Mouse (Mus musculus) gastrocnemius, postnatal 14 days (tissue): ENCODE measurements around the gene Zfp111. TPM values are rescaled to one million over a fixed set of nuclear protein-coding genes. Genes with fewer than 3 reads are reported as not detected.

ENCODE experiments used
- DNase-seq: peaks from one replicate; pipeline ENCODE4 v3.0.0; 2021; ENCODE audit warnings: mixed read lengths
- intact Hi-C: fragments of 180-260 bp; cut with DNase I; formaldehyde crosslinking; loops from one replicate; pipeline ENCODE4 v1.15.1; 2025; ENCODE audit warnings: low total_unique reads
- long read RNA-seq, 2 experiments: library from polyadenylated mRNA; stranded (forward); transcript quantifications; one replicate each; pipeline ENCODE4 v2.0.0; 2021
- total RNA-seq, 2 experiments: library from RNA; stranded (reverse); gene quantifications; 2 replicates each; pipeline ENCODE4 v1.2.3; 2021

The Zfp111 gene
- total RNA-seq = 1 to 10 TPM; 3.6 to 4.7 TPM
- long read RNA-seq, experiment 1, full-length matches to known transcripts = 4 of 5 reads
- long read RNA-seq, experiment 1, partial matches to known transcripts = 0 of 5 reads
- long read RNA-seq, experiment 1, other reads (novel, unspliced or antisense) = 1 of 5 reads
- long read RNA-seq, experiment 2, full-length matches to known transcripts = 1 of 1 reads
- long read RNA-seq, experiment 2, partial matches to known transcripts = 0 of 1 reads
- long read RNA-seq, experiment 2, other reads (novel, unspliced or antisense) = 0 of 1 reads

DNA sequence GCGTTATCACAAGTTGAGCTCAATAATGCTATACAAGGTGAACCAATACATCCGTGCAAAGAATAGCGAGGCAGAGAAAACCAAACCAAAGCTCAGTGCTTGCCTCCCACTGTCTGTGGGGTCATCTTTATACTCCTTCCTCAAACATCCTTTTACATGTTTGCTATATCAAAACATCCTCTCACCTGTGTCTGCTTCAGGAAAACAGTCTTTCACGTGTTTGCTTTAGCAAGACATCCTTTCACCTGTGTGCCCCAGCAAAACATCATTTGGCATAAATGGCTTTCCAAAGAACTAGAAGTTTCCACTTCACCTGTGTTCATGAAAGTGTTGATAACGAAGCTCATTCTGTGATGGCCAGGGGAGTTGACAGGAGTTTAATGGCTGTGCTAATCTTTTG, at the start of gene Zfp111:
Zfp111 (minus strand) TSS at position 101 of the 400 bp plus-strand sequence.
- no peak for DNase-seq
- intact Hi-C loops = no loop called here

DNA sequence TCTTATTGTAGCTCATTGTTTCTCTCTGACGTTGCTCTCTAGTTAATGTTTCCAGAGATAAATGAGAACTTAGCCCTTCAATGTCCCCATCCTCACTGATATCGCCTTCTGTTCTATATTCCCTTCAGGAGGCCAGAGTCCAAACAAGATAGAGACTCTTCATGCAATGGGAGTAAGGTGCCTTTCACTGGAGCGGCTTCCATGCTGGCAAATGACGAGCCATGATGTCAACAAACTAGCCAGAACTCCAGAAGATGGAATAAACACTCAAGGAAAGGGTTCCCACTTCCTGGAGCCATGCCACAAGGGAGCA, 48.7 kb upstream of the Zfp111 start:
- no peak for DNase-seq
- intact Hi-C loops = loop anchor here (10.0 kb wide), 1 partner anchor 125 kb away; the partner anchor contains the start of gene Zfp235

DNA sequence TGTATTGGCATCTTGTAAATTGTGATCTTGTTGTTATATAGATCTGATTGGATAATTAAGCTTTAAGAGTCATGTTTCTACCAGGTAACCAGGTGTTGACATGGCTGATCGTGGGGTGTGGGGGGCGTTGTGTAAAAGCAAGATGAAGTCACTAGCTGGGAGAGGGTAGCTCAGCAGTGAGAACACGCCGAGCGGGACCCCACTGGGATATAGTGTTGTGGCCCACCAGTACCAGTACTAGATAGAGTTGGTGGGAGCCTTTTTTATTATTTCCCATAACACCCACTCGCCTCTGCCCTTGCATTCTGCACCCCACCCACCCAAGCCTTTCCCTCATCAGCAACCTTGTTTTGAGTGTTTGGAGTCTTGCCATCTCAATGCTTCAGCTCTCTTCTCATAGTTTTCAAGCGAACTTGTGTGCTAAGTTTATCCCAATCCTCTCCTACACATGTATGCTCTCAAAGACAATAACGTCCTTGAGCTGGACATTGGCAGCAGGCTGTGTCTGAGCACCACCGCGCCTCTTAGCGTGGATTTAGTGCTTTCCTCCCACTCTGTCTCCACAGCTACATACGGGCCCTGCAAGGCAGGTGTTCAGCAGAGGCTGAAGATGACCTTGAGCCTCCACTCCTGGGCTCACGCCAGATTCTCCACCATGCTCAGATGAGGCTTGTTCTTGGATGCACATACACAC, 48.2 kb upstream of the Zfp111 start:
- intact Hi-C loops = loop anchor here (10.0 kb wide), 1 partner anchor 125 kb away; the partner anchor contains the start of gene Zfp235
- DNase-seq = no peak

DNA sequence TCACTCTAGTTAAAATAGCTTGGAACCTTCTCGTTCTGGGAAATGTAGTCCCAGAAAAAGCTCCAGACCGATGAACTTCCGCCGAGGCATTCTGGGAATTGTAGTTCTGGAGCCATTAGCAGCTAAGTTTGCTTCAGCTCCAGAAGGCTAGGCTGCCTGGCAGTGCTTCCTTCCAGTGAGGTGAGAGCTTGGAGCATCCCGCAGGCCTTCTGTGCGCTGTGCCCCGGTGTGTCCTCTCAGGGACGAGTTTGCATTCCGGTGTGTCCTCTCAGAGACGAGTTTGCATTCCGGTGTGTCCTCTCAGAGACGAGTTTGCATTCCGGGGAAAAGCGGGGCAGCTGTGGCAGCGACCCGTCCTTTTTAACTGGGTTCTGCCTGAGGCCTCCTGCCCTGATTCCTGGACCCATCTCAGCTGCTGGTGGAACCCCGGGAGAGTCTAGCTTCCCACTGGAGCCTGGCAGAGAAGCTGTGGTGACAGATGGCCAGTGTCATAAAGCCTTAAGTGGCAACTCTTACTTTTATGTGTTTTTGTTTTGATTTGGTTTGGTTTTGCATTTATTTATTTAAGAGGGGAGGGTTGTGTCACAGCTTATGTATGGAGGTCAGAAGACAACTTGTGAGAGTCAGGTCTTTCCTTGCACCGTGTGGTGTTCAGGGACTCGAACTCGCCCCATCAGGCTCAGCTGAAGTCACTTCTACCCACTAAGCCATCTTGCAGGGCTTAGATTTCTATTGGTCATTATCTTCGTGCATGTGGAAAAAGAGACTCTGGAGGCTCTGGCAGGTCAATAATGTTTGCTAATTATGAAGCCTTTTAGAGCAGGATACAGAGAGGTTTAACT, 43.6 kb upstream of the Zfp111 start, which contains the start of gene Zfp108:
Zfp108 (plus strand) TSS at position 162 of the 842 bp plus-strand sequence.
- peak; percentile 75 for DNase-seq
- intact Hi-C loops = loop anchor here (10.0 kb wide), 1 partner anchor 120 kb away; the partner anchor contains the start of gene Zfp235

DNA sequence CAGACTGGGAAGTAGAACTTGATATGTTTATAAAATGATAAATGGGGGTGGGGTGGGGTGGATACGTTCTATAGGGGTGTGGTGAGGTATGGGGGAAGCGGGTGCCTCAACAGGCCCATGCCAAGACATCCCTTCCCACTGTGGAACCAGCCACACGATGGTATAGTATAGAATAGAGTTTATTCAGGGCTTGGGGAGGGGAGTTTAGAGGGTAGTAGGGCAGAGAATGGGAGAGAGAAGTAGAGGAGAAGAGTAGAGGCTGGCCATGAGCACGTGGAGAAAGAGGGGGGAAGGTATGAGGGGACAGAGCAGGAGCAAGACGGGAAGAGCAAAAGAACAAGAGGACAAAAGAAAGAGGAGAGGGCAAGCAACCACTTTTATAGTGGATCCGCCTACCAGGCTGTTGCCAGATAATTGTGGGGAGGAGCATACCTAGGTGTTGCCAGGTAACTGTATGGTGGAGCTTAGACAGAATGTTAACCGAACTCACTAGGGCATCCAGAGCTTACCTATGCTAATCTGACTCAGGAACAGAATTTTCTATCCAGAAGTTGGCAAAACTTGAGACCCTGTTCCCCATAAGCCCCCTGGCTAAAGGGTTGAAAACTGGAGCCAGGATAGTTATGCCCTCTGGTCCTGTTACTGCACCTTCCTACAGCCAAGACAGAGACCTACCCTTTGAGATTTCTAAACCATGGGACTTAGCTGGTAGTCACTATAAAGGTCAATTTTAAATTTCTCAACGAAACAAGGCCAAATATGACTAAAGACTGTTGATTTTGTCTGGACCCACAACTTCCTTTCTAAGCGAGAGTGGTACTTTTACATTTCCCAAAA, 42.8 kb upstream of the Zfp111 start:
- no peak for DNase-seq
- intact Hi-C loops = loop anchor here (10.0 kb wide), 1 partner anchor 119 kb away; the partner anchor contains the start of gene Zfp235

DNA sequence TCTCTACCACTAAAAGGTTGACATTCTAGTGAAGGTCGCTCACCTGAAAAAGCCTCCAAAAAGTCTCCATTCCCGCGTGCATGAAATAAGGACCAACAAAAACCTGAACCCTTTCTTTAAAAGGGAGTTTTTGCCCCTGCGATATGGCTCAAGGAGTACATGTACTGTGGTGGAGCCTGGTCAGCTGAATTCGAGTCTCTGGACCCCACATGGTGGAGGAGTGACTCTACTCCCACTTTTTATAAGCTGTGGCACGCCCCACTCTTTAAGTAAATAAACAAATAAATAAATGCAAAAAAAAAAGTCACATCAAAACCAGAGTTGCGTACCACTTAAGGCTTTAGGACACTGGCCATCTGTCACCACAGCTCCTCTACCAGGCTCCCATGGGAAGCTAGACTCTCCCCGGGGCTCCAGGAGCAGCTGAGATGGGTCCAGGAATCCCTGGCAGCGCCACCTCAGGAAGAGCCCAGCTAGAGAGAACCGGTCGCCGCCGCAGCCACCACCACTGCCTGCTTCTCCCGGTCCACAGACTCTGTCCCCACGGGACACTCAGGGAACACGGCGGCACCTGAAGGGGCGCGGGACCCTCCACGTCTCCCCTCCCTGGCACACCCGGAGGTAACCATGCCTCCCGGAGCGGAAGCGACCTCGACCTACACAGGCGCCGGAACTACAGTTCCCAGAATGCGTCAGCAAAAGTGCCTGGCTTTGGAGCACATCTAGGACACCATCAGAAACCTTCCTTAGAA, 26.0 kb upstream of the Zfp111 start, which contains the start of gene Zfp109:
Zfp109 (minus strand) TSS at position 521 of the 752 bp plus-strand sequence.
- DNase-seq = peak; percentile 45
- intact Hi-C loops = no loop called here

DNA sequence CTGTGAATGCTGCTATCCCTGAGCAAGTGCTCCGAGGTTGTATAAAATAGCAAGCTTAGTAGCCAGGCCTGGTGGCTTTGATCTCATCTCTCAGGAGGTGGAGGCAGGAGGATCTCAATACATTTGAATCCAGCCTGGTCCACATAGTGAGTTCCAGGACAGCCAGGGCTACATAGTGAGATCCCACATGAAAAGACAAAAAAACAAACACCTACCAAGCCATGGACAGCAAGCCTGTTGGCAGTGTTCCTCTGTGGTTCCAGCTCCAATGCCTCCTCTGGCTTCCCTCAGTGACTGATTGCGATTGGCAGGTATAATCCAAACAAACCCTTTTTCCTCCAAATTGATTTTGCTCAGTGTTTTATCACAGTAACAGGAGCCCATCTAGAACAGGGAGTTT, 947 bp downstream of the Zfp111 start:
- intact Hi-C loops = no loop called here
- DNase-seq = no peak

DNA sequence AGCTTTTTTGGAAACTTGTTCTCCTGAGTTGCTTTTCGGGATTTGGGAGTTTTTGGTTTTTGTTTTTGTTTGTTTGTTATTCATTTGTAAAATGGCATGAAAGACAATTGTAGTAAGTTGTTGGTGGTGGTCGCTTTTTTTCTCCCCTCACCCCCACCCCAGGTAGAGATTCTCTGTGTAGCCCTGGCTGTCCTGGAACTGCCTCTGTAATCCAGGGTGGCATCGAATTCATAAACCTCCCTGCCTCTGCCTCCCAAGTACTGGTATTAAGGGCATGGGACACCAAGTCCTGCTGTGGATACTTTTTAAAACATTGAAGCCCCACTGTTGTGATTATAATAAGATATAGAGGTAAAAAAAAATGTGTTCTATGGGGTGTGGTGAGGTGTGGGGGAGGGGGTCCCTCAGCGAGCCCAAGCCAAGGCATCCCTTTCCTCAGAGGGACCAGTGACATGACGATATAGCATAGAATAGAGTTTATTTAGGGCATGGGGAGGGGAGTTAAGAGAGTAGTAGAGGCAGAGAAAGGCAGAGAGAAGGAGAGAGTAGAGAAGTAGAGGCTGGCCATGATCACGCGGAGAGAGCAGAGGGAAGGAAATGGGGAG, 2.9 kb downstream of the Zfp111 start:
- no peak for DNase-seq
- intact Hi-C loops = no loop called here

DNA sequence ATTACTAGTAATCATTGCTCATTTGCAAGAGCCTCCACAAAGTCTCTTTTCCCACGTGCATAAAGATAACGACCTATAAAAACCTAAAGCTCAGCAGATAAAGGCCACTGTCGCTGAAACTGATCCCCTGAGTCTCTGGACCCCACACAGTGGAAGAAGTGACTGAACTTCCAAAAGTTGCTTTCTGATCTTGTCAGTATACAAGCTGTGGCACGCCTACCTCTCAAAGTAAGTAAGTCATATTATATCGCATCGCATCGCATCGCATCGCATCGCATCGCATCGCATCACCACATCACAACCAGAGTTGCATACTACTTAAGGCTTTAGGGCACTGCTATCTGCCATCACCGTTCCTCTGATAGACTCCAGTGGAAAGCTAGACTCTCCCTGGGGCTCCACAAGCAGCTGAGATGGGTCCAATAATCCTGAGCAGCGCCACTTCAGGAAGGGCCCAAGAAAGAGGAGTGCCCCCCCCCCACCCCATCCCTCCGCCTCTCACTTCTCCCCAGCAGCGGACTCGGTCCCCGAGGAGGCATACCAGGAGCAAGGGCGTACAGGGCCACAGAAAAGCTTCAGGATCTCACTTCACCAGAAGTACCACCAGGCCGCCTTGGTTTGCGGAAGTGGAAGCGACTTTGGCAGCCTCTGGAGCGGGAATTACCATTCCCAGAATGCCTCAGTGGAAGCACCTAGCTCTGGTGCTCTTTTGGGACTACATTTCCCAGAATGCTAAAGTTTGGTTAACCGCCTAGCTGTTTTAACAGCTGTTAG, 3.6 kb downstream of the Zfp111 start:
- peak; percentile 68 for DNase-seq
- intact Hi-C loops = no loop called here

DNA sequence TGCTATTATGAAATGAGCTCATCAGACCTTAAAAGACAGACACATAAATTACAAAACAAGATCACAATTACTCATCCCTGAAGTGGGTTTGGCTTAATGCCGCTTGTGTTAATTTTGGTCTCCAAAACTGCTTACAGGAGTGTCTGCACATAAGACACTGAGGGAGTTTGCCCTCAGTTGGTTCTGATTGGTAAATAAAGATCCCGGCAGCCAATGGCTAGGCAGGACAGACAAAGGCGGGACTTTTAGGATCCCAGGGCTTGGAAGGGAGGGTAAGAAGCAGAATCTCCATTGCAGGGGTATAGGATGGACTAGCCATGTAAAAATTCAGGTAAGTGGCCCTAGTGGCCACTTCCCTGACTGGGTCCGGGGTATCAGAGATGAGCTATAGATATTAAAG, 14.3 kb downstream of the Zfp111 start:
- intact Hi-C loops = no loop called here
- no peak for DNase-seq

DNA sequence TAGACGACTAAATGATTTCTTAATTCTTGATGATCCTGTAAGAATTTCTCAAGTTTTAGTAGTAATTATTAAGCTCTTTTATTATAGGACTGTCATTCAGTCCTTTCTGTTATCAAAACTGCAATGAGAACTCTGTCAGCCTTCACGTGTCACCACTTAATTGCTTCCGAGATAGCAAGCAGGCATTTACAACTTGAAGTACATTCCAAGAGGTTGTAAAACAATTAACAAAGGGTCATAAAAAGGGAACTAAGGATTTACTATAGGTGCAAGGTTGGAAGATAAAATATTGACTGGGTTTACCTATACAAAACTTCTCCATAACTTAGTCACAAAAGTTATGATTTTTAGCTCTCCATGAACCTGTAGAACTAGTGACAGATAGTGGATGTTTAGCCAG, 18.1 kb downstream of the Zfp111 start:
- no peak for DNase-seq
- intact Hi-C loops = no loop called here

DNA sequence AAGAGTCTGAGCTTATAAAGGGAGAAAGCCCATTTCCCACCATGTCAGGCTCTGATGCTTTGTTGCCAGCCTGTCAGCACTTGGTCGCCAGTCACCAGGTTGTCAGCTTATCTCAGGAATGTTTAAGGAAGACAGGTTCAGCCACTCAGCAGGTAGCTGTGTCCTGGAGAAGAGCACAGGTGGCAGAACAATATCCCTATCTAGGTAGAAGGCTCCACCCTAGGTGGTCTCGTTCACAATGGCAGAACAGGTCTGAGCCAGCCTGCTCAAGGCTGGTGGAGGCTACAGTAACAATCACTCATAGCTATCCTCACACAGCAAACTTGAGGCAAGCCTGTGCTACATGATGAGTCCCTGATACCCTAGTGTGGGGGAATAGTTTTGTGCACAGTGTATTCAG, 19.9 kb downstream of the Zfp111 start:
- intact Hi-C loops = no loop called here
- no peak for DNase-seq

DNA sequence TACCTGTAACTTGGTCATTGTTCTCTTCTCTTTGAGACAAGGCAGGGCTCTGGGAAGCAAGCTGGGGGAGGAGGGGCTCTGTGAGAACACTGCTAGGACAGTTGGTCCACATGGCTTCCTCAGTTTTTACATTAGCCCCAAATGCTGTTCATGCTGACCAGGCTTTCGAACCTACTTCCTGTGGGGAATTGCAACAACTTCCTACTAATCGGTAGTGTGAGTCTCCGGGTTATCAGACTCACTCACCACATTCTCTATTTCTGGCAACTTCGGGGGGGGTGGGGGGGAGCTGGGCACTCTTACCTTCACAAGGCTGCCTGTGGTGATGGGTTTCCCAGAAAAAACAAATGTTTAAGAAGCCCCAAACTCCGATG, 21.7 kb downstream of the Zfp111 start:
- no peak for DNase-seq
- intact Hi-C loops = no loop called here

DNA sequence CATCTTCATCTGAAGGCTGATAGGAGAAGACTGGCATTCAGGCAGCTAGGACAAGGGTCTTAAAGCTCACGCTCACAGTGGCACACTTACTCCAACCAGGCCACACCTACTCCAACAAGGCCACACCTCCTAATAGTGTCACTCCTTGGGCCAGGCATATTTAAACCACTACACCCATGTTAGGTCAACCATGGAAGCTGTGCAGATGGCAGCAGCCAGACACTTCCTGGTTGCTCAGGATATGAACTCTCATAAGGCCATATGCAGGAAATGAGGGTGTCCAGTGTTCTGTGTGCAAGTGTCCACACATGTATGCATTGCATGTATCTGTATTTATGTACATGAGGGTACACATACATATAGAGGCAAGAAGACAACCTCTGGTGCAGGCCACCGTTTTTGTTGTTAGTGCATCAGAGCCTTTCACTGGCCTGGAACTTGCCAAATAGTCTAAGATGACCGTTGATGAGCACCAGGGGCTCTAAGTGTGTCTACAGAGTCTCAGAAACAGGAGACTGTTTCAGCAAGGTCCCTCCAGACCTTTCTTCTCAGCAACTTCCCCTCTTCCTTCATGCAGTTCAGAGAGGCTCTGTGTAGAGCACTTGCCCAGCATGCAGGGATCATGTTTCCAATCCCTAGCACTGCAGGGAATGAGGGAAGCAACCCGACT, 22.2 kb downstream of the Zfp111 start:
- DNase-seq = no peak
- intact Hi-C loops = no loop called here

DNA sequence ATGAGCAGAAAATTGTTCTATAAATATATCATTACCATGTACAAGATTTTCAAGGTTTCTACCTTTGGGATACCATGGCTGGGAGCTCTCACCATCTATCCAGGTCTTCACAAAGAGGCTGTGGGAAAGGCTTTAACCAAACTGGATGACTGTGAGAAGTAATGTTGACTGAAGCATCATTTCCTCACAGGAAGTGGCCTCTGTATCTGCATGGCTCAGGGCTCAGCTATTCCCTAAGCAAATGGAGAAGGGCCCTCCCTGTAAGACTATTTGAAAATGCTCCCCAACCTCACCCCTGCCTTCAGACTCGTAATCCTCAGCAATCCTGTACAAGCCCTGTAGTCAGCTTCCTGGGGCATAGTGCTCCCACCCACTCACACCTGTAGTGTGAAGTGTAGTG, 23.6 kb downstream of the Zfp111 start:
- no peak for DNase-seq
- intact Hi-C loops = no loop called here

DNA sequence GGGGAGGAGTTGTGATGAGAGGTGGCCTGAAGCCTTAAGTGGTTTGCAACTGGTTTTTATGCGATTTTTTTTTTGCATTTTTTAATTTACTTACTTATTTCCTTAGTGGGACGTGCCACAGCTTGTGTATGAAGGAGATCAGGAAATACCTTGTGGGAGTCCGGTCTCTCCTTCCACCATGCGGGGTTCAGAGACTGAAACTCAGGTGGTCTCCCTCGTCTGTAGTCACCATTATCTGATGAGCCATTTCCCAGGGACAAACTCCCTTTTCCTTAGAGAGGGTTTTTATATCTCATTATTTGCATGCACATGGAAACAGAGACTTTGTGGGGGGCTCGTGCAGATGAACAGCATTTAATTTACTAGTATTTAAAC, 35.9 kb downstream of the Zfp111 start:
- DNase-seq = no peak
- intact Hi-C loops = no loop called here
